Mouse (Mus musculus) spleen, adult 2 months (tissue): ENCODE results near the gene Isg20.

Experiments
- CTCF ChIP-seq: fragments of 200-500 bp; IDR thresholded peaks from 2 replicates; pipeline ENCODE4 v1.5.1; 2011; ENCODE audit warnings: mild to moderate bottlenecking, inconsistent platforms; ENCODE audit not compliant: insufficient read depth, insufficient read length, insufficient replicate concordance; ENCODE audit errors: extremely low read depth
- POLR2A ChIP-seq: fragments of 200-500 bp; IDR thresholded peaks from 2 replicates; pipeline ENCODE4 v1.6.1; 2011; ENCODE audit warnings: low read depth, low read length, inconsistent platforms

DNA sequence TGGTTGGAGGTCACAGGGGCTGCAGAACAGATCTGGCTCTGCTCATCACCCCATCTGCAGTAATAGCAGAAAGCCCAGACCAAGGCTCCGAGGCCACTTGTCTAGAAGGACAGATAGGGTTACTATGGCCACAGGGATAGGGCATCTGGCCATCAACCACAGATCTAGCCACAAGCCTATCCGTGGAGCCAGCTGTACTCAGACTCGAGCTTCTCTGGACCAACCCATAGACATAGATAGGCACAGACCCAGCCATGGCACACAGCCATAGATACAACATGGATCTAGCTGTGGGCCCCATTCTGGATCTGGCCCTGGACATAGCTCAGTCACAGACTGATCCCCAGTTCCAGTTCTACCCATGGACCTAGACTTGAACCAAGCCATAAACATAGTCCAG is 27.7 kb downstream of the Isg20 start:
- no peak for TF ChIP-seq CTCF
- TF ChIP-seq POLR2A, result no peak
